Mouse (Mus musculus) cerebellum, postnatal 25 days (tissue): ENCODE measurements around the gene Nudc.
"Not testable (repeated sequence)": the region's sequence is repeated elsewhere in the genome, so short reads cannot be mapped to it uniquely, and the experiment has no call there.

ENCODE experiments used
- DNase-seq, 2 experiments: peaks; one replicate each; pipeline ENCODE4 v3.0.0; 2021; ENCODE audit warnings: mixed read lengths in 2 of 2

Gene Nudc

GRCm38 (mm10) chr4:133536081-133536480 is 9.7 kb downstream of the Nudc start:
- DNase-seq: no peak

GRCm38 (mm10) chr4:133532777-133533176 is 13.0 kb downstream of the Nudc start:
- DNase-seq: no peak

GRCm38 (mm10) chr4:133527788-133528187 is 18.0 kb downstream of the Nudc start:
- DNase-seq: no peak

- no peak for DNase-seq
Observed at GRCm38 (mm10) chr4:133521502-133521901, 24.3 kb downstream of the Nudc start.

- DNase-seq: no peak
Observed at GRCm38 (mm10) chr4:133519369-133519665, 26.5 kb downstream of the Nudc start.

DNA sequence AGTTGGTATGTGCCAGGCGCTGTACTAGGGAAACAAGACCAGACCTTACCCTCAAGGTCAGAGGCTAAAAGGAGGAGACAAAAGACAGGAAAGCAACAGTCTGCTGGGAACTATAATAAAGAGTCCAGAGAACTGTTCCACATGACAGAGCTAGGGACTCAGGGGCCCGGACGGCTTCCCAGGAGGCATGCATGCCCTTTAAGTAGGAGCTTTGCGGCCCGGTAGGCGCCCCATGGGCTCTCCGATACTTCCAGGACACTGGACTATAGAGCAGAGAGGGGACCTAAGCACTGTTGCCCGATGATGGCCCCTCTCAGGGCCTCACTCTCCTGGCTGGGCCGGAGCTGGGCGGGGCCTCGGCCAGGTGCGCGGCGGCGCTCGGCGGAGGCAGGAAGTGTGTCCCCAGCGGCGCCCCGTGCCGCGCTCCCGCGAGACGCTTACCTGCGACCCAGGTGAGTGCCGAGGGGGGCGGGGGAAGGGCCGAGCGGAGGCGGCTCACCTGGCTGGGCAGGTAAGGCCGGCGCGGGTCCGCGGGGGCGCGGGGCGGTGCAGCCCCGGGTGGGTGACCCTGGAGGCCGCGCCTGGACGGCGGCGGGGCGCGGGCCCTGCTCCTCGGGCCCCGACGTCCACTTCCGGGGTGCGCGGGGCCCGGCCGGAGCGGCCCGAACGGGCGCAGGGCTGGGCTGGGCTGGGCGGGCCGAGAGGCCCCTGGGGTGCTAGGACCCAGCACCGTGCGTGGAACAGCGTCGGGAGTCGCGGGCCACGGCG is 27.0 kb downstream of the Nudc start, which contains the start of gene Kdf1:
TSS of gene Kdf1 (plus strand) at position 363 of the 768 bp plus-strand sequence.
- DNase-seq: no peak

DNA sequence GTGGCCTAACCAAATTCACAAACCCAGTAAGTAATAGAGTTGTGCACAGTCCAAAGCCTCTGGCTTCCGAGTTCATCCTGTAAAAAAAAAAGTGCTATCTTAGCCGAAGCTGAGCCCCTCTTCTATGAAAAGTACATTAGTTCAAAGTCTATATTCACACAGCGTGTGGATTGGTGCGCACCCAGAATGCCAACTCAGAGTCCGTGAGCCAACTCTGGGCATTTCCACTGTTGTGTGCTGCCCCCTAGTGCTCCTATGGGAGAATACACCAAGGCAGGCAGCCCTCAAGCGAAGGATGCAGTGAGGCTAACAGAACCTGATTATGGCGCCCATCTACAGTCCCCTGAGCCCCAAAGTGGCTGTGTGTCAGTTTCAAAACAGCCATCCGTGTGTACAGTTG is 32.8 kb downstream of the Nudc start:
- peak; percentile 86 to 90 for DNase-seq

GRCm38 (mm10) chr4:133512511-133512910 is 33.3 kb downstream of the Nudc start:
- DNase-seq: not testable (repeated sequence)

DNA sequence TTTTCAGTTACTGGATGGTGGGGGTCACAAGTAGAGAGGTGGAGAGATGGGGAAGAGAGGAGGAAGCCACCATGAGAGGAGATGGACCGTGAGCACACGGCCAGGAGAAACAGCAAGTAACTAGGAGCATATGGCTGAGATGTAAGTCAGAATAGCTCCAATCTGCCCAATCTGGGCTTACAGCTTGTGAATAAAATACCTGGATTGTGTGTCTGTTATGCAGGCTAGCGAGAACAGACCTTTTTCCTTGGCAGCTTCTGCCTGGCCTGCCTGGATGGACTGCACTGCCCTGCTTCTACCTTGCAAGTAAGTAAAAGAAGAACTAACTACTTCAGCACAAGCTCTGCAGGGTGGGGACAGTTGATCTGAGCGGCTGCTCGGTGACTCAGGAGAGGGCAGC is 34.7 kb downstream of the Nudc start:
- DNase-seq: peak; percentile 45 to 48

DNA sequence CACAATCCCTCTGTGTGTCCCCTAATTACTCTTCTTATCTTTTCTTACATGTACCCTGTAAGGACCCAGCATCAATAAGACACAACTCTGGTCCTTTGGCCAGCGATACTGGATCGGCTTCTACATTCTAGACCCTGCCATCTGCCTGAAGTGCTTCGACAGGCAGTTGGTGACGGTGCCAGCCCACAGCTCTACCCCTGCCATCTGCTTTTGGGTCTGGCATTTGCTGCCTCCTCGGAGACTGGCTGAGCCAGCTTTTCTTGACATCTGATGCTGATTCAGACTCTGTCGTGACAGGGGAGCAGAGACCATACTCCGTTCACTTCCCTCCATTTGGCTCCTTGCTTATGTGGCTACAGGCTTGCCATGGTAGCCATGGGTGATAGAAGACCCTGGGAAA is 36.8 kb downstream of the Nudc start:
- DNase-seq: peak; percentile 80 to 84

GRCm38 (mm10) chr4:133506573-133506972 is 39.2 kb downstream of the Nudc start:
- no peak for DNase-seq

DNA sequence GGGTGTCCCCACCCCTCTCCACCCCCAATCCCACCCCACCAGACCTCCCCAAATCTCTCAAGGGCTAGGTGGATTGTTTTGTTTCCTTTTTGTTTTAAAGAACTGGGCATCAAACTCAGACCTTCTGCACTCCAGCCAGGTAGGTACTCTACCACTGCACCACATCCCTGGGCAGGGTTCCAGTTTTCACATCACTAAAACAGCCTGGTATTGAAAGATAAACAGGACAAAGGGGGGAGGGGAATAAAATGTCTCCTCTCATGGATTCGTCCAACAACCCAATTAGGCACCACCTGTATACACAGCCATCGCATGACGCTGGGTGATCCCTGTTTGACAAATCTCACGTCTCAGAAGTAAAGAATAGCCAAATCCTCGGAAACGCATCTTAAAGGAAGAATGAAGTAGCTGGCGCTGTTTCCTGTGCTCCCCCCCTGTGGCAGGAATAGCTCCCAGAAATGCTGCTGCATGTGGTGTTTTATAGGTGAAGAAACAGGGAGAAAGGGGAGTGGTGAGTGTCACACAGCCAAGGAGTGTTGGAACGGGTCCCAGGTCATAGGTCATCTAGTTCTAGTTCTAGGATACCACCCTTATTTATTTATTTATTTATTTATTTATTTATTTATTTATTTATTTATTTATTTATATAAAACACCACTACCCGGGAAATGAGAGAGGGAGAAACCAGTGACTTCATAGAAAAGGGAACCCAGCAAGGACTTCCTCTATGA is 40.9 kb downstream of the Nudc start:
- DNase-seq: no peak

DNA sequence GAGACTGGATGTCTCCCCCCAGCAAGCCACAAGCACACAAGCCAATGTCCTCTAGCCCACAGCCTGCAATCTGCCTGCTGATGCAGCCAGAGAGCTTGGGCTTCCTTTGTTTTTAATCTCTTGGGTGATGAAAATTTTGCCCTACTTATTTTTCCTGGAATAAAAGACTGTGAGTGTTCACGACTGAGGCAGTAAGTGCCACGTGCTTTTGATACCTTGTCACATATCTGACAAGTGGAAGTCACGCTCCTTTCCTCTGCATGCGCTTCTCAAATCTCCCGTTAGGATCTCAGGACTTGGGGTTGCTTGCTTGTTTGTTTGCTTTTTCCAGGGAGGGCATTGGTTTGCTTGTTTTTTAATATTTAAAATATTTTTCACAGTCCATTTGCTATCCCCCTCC is 41.5 kb downstream of the Nudc start:
- no peak for DNase-seq

- DNase-seq: no peak
Observed at GRCm38 (mm10) chr4:133501514-133501913, 44.3 kb downstream of the Nudc start.

DNA sequence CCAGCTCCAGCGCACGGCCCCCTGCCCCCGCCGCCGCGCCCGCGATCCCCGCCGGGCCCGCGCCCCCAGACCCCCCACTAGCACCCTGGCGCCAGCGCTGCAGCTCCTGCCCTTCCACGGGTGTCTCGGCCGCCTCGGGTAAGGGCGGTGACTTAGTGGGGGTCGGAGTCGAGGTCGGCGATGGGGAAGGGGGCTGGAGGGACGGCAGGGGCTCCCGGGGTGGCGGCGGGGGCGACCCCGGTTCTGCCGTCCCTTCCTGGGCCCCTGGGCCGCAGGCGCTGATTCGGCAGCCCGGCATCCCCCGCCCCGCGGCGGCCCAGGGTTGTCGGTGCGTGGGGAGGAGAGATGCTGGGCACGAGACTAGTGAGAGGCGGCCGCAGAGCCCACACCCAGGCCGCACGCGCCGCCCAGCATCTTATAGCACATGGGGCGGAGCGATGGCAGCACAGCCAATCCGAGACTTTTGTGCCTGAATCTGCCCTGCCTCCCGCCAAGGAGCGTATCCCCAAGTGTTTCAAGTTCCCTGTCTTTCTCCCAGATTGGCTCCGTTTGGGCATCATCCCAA is 47.6 kb downstream of the Nudc start, which contains the start of gene Trnp1:
TSS of gene Trnp1 (minus strand) at position 391 of the 565 bp plus-strand sequence.
- DNase-seq: peak; percentile 95 to 96

GRCm38 (mm10) chr4:133497461-133498159 is 48.2 kb downstream of the Nudc start:
- peak; percentile 74 to 80 for DNase-seq

GRCm38 (mm10) chr4:133496738-133497445 is 48.9 kb downstream of the Nudc start:
- peak; percentile 67 to 70 for DNase-seq

DNA sequence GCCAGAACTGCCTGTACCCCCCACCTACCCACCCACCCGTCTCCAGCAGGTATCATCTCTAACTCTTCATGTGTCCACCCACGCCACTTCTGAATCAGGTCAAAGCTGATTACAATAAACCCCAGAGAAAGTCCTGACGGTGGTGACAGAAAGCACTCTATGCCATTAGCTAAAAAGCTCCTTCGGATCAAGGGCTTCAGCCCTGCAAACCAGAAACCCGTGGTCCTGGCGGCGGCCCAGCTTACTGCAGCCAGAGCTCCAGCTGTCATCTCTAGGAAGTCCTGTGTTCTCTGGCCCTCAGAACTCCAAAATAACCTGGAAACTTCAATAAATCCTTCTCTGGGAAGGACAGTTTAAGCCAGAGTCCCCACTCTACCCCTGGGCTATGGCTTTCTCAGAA is 50.1 kb downstream of the Nudc start:
- DNase-seq: peak; percentile 70 to 83

DNA sequence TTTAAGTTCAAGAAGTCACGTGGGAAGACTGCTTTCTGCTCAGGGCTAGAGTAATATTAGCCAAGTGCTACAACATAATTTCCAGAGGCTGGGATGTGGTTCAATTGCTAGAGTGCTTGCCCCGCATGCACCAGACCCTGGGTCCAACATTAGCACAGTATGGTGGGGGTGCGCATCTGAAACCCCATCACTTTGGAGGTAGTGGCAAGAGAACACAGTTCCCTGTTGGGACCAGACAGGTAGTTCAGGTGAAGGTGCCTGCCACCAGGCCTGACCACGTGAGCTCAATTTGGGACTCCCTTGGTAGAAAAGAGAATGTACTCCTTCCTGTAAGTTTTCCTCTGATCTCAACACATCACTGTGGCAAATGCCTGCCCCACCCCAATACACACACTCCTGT is 50.9 kb downstream of the Nudc start:
- no peak for DNase-seq

DNA sequence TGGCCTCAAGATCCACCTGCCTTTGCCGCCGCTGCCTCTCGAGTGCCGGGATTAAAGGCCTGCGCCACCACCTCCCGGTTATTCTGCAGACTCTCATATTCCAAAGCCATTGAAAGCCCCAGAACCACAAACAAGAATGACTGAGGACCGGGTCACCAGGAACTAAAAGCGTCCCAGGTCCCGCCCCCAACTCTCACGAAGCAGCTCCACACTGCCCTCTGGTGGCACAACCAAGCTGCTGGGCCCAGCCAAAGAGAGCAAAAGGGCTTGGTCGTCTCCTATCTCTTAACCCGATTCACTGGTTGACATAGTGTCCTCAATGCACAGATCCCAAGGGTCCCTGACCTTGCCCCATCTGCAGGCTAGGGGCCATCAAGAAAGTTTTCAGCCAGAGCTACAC is 51.4 kb downstream of the Nudc start:
- DNase-seq: peak; percentile 91 to 95

- no peak for DNase-seq
Observed at GRCm38 (mm10) chr4:133493895-133494294, 51.9 kb downstream of the Nudc start.

- no peak for DNase-seq
Observed at GRCm38 (mm10) chr4:133491800-133492199, 54.0 kb downstream of the Nudc start.
